Mouse (Mus musculus): ENCODE measurements around the gene Slc25a4.
"Not testable (repeated sequence)": the region's sequence is repeated elsewhere in the genome, so short reads cannot be mapped to it uniquely, and the experiment has no call there.

The Slc25a4 gene

DNA sequence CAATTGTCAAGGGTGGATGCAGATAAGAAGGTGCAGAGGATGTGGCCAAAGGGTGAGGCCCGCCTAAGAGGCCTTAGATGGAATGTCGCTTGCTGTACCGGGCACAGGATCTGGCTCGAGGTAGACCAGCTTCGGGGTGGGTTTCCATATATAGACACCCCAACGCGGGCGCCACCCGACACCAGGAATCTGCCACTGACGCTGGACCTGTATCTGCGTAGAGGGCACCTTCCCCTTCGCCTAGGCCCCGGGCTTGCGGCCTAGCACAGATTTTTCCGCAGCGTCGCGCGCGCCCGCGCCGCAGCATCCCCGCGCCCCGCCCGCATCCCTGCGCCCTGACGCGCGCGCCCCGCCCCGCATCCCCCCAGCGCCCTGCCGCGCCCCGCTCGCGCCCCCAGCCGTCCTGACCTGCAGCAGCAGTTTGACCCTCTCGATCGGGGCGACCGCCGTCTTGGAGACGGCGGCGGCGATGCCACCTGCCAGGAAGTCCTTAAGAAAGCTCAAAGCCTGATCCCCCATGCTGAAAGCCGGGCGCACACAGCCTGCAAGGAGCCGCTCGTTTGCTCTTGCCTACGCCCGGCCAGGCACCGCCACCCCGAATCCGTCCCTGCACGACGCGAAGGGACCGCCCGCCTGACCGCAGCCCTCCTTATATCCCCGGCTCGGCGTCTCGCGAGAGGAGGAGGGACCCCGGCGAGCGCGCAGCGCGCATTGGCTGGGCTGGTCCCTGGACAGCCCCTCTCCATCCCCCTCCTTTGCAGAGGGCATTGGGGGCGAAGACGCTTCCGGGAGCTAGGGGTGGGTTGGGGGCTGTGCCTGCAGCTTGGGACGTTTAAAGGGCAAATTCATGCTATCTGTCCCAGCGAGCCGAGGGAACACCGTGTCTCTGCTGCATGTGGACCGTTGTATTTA, at the start of gene Slc25a4:
Gene Slc25a4, minus strand, starts transcription at position 881 of the 912 bp plus-strand sequence.
- peak; percentile 50 for DNase-seq (ENCODE audit: low spot score)

DNA sequence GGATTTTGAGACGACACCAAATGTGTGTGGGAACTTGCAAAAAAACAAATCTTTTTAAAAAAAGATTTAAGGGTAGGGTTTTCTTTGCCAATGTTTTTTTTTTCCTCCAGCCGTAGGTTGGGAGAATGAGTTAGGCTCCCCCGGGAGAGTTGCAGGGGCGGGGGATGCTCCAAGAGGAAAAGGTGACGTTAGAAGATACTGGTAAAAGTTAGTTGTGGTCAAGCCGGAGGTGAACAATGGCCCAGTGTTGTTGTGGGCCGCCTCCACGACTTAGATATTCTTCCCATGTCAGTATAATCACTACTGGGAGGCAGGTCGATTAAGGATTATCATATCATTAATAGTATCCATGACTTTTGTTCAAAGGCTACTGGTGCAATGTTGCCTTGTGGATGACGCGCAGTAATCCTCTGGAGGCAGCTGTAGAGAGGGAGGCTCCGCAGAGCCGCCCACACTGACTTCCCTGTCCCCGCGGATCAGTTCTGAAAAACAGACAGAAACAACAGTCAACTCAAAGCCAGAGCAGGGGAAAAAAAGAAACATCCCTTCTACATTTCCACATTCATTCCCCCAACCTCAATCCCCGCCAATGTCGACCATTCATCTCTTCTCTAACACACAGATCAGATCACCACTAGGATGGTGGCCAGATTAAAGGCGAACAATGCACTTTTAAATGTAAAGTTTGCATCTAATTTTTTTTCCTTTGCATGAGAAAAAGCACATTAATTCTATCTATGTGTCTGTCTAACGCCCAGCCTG, 47.0 kb upstream of the Slc25a4 start:
- no peak for DNase-seq (ENCODE audit: low spot score)

DNA sequence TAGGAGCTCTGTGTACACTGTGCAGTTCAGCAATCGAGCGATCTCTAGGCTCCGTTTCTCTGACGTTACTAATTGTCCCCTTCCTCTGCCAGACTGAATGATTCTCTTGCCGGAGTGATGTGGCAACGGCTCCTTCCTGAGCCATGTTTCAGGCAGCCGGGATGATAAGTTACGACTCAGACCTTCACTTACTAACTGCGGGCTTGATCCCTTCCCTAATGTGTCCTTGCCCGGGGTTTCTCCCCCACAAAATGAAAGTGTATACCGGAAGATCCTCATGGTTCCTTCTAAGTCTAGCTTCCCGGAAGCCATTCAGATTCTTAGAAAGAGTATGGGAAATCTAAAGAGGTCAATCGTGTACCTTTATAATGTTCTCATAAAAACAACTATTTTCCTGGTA, 41.4 kb upstream of the Slc25a4 start:
- no peak for DNase-seq (ENCODE audit: low spot score)

DNA sequence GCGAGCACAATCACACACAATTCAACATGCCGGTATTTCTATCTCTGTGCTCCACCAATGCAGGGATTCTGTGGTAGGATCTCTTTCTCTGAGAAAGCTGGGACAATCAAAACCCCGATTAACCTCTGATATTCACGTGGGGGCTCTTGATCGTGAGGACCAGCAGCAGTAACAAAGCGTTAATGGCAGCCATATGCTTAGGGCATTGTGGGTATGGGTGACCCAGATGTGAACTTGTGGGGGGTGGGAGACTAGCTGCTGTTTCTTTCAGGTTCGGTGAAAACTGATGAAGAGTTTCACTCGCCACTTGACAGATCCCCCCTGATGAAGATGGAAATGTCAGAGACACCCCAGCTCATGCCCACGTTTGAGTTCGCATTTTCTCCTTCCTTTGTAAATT, 40.5 kb upstream of the Slc25a4 start:
- no peak for DNase-seq (ENCODE audit: low spot score)

DNA sequence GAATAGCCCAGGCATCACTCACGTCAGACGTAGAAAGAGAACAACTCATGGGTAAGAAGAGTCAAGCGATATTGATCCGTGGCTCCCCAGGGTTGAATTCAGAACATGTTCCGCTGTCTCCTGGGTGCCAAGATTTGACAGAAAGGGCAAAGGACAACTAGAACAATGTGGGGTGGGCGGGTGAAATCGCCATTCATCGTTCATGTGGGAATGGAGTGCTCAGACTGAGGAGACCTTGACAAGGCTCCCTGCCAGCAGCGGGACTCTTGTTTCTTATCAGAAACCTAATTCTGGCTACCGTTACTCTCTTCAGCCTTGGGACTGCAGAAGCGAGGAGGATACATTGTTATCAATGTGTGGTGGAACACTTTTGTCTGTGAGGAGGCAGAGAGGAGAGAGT, 35.3 kb upstream of the Slc25a4 start:
- no peak for DNase-seq (ENCODE audit: low spot score)

DNA sequence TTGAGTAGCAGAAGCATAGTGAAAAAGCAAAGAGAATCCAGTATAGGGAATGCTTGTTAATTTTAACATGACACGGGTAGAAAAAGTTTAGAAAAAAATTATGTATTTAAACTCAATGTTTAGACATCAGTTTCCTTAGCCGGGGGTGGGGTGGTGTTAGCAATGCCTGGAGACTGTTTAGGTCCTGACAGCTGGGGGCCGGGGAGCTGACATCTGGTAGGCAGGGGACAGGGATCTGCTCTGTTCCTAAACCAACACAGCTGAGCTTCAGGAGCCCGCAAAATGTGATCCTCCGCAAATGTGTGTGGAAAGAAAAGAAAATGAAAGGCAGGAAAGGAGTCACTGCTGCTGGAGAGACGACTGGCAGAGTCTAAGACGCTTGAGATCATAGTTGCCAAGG, 31.9 kb upstream of the Slc25a4 start:
- DNase-seq (ENCODE audit: low spot score) = no peak

DNA sequence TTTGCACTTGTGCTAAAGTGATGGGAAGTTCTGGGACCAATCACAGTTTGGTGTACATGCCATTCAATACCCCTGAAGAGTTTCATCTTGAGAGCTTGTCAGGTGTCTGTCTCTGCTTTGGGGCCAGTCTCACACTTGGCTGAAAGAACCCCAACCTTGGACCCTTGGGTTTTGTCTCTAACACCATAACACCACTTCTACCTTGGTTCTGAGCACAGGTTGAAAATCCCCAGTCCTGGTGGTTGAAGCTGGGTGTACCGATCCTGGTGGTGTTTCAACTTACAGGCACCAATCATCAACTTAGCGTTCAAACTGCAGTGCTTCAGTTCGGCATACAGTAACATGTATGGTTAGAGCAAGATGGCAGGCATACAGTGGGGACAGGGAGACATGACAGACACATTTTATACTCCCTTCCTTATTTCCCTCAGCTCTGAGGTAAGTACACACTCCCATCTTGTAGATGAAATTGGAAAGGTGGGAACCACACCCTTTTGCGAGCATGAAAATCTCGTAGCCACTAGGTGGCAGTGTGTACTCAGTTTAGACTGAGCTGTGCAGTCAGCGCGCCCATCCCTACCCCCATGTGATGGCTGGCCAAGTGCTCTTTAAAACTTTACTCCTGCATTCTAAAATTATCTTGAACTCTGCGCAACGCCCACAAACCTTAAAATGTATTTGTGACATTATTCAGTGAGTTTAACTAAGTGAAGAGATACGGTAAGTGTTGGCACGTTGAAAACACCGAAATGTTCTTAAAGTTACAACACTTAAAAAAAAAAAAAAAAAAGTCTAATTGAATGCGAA, 30.7 kb upstream of the Slc25a4 start:
- peak; percentile 71 for DNase-seq (ENCODE audit: low spot score)

DNA sequence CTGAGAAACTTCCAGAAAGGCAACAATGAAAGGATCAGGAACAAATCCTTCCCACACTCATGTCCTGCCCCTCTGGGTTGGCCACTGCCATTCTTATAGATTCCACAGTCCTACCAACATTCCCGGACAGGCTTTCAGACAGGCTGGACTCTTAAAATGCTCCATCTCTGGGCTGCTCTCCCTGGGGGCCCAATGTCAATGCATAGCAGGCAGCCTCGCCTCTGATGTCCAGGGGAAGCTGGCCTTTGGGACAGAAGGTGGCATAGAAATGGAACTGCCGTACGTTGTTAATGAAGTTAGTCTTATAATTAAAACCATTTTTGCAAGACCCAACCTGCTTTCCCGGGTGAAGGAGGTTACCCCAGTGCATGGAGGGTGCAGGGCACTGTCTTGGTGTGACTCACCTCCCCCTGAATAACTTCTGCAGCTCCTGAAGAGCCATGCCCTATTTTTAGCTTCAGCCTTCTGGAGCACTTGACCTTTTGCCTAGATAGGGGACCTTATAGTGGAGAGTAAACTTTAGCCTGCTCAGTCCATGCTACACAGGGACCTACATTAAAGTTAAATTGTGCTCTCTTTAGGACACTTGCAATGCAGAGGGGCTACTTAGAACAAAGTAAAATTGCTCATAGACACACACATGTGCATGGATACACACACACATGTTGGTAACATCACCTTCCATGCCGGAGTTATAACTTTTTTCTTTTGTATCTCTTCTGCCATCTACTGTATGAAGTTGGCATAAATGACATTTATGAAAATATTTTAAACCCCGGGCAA, 25.5 kb upstream of the Slc25a4 start:
- DNase-seq (ENCODE audit: low spot score) = no peak

DNA sequence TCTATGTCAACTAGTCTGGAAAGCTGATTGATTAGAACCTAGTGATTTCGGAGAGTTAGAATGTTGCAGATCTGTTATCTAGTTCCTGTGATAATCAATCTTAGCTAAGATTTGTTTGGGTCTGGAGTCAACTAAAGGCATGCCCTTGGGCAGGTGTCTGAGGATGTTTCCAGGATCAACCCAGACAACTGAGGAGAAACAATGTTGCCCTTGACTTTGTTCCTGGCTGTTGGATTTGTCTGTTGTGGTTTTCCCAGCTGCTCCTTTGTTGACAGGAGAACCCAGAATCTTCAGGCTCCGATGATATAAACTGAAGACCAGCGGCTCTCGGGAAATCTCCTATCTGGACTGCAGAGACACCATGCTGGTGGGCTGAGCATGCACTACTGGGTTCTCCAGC, 23.7 kb upstream of the Slc25a4 start:
- DNase-seq (ENCODE audit: low spot score) = no peak

DNA sequence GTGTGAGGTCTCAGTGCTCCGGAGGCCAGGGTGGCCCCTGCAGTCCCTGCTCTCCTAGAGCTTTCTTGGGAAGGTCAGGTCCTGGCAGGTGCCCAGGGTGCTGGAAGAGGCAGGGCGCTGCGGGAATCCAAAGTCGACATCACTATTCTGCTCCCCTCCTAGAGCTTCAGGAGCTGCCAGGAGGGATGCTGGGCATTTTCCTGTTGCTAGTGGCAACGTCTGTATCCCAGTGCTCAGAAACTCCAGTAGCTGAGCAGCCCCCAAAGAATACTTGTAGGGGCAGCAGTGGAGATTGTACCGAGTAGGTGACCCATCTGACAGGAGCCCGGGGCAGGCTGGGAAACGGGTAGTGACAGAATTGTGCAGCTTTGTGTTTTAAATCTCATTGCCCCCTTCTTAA, 21.7 kb upstream of the Slc25a4 start:
- no peak for DNase-seq (ENCODE audit: low spot score)

DNA sequence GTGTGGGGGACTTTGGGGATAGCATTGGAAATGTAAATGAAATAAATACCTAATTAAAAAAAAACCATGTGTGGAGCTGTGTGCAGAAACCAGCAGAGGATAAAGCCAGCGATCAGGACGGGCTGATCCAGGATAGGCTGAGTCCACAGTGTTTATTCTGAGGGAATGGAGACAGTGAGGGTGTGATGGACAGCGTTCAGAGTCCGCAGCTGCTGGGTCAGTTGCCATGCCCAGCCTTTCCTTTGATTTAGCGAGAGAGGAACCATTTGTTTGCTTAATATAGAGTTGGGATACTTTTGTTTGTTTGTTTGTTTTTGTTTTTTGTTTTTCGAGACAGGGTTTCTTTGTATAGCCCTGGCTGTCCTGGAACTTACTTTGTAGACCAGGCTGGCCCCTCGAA, 20.9 kb upstream of the Slc25a4 start:
- not testable (repeated sequence) for DNase-seq (ENCODE audit: low spot score)

DNA sequence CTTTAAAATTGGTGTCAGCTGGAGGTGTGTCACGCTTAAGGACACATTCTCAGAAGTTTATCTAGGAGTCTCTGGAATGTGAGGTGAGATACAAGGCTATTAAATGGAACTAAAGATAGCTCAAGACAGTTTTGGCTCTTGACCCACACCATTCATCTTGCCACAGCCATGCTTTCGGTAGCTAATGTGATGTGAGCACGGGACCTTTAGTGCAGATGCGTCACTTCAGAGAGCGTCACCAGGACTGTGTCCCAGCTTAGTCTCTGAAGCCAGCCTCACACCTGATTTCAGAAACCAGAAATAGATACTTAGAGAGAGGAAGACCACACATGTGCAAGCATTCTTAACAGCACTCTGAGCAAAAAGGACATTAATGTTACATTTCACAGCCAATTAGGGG, 15.5 kb upstream of the Slc25a4 start:
- no peak for DNase-seq (ENCODE audit: low spot score)

DNA sequence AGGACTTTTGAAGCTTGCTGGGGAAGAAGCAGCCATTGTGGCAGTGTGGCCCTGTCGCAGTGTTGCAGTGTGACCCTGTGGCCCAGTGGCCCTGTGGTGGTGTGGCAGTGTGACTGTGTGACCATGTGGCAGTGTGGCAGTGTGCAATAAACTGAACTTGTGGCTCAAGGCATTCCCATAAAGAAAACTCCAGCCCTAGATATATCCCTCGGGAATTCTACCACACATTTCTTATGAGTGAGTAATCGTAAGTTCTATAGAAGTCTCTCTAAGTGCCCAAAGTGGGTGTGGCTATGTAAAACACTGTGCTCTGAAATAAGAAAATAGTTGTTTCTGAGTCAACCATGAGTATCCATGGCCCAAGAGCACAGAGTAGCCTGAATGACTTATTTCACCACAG, 14.4 kb upstream of the Slc25a4 start:
- no peak for DNase-seq (ENCODE audit: low spot score)

DNA sequence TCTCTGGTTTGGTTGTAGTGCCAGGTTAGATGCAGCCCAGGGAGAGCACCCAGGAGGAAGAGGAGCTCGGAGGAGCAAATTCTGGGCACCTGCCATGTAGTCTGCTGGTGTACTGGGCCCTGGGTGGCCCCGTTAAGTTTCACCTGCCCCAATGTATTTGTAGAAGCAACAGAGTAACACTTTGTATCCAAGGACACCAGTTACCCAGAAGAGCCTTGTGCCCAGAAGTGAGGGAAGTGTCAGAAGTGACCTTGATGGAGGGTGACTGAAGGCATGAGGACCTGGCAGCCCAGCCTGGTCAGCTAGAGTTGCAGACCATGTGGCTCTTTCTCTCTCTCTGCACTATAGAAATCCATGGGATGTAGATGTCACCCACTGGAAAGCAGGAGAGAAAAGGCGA, 9.5 kb upstream of the Slc25a4 start:
- no peak for DNase-seq (ENCODE audit: low spot score)

DNA sequence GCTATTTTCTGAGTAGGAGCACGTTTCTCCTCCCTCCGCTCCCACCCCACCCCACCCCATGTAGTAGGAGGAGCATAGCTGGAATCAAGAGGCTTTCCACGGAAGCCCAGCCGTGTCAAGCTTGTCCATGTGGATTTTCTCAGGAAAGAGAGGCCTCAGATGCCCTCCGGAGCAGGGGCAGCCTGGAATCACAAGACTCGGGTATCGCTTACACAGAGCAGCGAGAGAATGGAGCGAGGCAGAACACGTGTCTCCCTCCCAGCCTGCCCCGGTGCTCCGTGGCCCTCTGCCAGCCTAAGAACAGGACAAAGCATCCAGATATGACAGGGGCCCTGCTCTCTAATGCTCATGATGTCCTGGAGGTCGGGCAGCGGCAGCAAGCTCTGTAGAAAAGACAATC, 5.8 kb upstream of the Slc25a4 start:
- DNase-seq (ENCODE audit: low spot score) = peak; percentile 9

DNA sequence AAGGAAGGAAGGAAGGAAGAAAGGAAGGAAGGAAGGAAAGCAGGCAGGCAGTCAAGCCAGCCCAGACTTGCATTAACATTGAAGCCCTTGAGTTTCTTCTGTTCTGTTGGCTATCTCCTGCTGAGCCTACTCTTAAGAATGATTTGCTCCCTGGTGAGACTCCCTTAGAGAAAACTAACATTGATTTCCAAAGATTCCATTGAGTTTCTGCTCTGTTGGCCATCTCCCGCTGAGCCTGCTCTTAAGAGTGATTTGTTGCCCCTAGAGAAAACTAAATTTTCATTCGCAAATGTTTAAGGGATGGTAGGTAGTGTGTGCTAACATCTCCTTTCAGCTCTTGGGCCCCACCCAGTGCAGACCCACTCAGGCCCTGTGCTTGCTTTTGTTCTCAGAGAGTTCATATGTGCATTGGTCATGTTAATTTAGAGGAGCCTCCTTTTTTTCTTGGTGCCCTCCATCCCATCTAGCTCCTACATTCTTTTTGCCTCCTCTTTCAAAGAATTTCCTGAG, 2.9 kb upstream of the Slc25a4 start:
- no peak for DNase-seq (ENCODE audit: low spot score)

DNA sequence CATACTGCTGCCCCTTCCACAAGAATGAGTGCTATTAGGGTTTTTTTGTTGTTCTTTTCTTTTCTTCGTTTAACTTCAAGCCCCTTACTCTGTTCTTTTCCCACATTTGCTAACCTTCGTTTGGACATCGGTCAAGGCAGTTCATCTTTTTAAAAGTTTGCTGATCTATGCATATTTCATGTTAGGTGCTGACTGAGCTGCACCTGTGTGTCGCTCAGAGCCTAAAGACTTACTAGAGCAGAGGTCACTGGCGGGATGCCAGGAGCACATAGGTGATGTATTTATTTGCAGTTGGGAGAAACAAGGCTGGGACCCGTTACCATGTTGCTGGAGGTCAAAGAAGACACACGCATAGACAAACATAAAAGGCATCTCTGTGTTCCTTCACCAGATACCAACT, 1.1 kb upstream of the Slc25a4 start:
- DNase-seq (ENCODE audit: low spot score) = no peak

DNA sequence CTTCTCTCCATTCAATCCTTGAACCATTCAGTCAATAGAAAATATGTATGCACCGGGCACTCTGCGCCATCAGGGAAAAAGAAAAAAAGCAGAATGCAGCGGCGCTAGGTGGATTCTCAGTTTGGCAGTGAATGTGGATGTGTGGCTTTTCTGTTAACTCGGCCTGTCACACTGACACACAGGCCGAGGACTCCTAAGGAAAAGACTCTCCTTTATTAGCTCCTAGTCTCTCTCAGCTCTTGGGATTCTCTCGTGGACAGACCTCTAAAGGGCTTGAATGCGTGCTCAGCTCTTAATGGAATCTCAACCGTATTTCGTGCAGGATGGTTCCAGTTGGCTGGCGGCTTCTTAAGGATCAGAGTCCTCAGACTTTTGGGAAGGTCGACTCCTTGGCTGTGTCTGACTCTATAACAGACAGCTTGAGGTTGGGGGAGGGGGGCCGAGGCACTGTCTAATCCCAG, 557 bp upstream of the Slc25a4 start:
- no peak for DNase-seq (ENCODE audit: low spot score)

DNA sequence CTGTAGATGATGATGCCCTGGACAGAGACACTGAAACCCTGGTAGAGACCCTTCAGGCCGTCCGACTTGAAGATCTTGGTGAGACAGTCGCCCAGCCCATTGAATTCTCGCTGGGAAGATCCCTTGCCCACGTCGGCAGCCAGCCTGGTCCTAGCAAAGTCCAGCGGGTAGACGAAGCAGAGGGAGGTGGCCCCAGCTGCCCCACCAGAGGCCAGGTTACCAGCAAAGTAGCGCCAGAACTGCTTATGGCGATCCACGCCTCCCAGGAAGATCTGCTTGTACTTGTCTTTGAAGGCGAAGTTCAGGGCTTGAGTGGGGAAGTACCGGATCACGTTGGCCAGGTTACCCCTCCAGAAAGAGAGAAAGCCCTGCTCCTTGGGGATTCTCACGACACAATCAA, 2.0 kb downstream of the Slc25a4 start:
- no peak for DNase-seq (ENCODE audit: low spot score)

DNA sequence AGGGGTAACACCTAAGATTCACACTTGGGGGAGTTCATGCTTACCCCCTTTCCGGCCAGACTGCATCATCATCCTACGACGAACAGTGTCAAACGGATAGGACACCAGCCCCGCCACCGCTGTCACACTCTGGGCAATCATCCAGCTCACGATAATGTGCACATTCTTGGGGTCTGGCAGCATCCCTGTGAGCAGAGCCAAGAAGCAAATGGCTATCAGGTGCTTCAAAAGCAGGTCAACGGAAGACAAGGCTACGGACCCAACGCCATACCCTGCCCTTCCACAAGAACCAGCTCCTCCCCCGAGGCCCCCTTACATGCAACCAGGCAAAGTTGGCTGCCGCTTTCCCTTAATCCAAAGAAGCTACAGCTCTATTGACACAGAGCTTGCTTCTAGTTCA, 2.7 kb downstream of the Slc25a4 start:
- DNase-seq (ENCODE audit: low spot score) = no peak

DNA sequence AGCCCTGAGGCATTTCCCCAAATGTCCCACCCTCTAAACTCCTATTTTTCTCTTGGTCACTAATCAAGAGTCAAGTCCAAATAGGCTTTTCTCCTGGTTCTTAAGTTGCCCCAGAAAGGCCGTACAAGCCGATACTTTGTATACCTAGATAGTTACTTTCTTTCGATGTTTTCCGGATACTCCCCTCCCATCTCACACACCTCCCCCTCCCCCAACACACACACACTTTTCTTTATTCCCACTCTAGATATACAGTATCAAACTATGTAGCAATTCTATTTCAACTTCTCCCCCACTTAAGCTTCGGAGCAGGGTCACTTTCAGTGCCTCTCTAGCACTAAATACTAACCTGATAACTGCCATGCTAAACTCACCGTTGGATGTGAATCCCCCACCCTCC, 5.0 kb downstream of the Slc25a4 start:
- DNase-seq (ENCODE audit: low spot score) = no peak

All from c-Kit-positive CD71-positive TER-119-positive erythroid progenitor cells, embryonic 14.5 days (primary cell).